Mouse (Mus musculus): Measurements from ENCODE around the gene Zswim3.

The Zswim3 gene

DNA sequence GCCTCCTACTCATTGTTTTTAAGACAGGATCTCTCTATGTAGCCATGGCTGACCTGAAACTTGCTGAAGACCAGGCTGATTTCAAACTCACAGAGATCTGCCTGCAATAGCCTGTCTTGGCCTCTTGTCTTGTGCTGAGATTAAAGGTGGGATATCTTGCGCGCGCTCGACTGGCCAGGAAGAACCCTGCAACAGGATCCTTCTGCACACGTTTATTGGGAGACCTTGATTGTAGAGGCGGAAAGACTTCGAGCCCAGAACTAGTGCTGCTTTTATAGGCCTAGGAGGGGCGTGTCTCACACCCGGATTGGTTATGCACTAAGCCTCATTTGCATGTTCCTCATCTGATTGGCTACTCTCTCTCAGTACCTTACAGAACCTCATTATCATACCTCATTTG, 58.5 kb downstream of the Zswim3 start:
- CTCF ChIA-PET = interaction anchor here in 2 of 4 experiments (0.6 kb wide), 2 partner anchors 76 to 105 kb away, joined by 3 to 5 read pairs; no protein-coding TSS in a partner anchor

DNA sequence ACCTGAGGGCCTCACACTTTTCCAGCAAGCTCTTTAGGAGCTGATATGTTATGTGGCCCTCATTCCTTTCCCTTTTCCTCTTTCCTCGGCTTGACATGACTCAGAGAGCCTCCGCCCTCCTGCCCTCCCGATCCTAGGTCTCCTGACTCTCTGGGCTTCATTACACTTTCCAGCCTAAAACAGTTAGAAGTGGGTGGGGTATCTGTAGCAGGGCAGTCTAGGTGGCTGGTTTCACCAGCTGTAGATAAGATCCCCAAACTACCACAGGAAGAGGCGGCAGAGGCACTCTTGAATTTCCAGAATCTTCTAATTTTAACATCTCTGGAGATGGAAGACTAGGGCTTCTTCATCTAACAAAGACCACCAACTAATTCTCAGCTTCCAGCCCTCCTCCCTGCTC, 59.7 kb downstream of the Zswim3 start:
- POLR2A ChIA-PET = interaction anchor here in 3 of 4 experiments (0.7 to 17.8 kb wide), 17 partner anchors 6 to 93 kb away, joined by 3 to 347 read pairs (median 5); partner anchors contain the start of genes Pcif1 (in 3 of the 3), Acot8 (in 2 of the 3), Zswim1 (in 2 of the 3) and Ctsa (in 1 of the 3)
- CTCF ChIA-PET = interaction anchor here in 3 of 4 experiments (0.5 to 1.7 kb wide), 3 partner anchors 13 to 71 kb away, joined by 3 to 8 read pairs (median 6); no protein-coding TSS in a partner anchor

More for the DNA sequence above, 58.5 kb downstream of the Zswim3 start:
- POLR2A ChIA-PET = interaction anchor here in 3 of 4 experiments (0.6 to 24.3 kb wide), 8 partner anchors 9 to 219 kb away, joined by 4 to 527 read pairs (median 8); partner anchors contain the start of genes Neurl2 (in 2 of the 3), Ctsa (in 1 of the 3), Pcif1 (in 1 of the 3) and Zswim1 (in 1 of the 3)

DNA sequence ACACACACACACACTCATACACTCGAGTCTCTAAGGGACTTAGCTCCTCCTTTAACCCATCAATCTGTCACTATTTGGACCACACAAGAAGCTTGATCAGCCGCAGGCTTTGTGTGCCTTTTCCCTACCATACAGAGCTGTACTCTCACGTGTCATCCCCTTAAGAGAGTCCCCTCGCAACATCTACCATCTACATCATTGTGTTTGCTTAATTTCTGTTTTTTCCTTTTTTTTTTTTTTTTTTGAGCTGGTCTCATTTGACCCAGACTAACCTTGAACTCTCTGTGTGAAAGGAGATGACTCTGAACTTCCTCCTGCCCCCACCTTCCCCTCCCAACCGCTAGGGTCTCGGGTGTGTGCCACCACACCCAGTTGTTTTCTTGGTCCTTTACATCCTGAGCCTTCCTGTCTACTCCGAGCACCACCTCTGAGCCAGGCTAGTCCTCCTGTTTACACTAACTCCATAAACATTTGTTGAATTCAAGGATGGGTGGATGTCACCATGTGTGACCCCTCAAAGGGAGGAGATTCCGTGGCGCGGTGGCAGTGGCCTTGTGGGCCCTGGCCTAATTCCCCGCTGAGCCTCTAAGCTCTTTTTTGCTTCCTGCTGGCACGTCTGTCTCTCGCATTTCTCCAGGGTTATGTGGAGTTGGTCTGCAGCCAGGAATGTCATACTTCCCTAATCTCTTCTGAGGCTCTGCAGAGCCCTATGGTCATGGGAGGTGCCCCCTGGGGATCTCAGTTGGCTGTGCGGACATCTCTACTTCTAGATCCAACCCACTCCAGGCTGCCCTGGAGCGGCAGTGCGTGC, 62.0 kb downstream of the Zswim3 start:
- ChIA-PET CTCF (interaction anchor here (0.6 to 6.8 kb wide), 73 partner anchors 10 to 695 kb away, joined by 3 to 88 read pairs (median 5); partner anchors contain the start of genes Ctsa (in 2 of the 4), Pcif1 (in 2 of the 4), Pltp (in 2 of the 4) and Snx21 (in 2 of the 4)), POLR2A (interaction anchor here (0.6 to 17.8 kb wide), 82 partner anchors 8 to 1217 kb away, joined by 3 to 347 read pairs (median 5); partner anchors contain the start of genes Pcif1 (in 4 of the 4), Acot8 (in 3 of the 4), Ctsa (in 3 of the 4) and Pltp (in 3 of the 4))

DNA sequence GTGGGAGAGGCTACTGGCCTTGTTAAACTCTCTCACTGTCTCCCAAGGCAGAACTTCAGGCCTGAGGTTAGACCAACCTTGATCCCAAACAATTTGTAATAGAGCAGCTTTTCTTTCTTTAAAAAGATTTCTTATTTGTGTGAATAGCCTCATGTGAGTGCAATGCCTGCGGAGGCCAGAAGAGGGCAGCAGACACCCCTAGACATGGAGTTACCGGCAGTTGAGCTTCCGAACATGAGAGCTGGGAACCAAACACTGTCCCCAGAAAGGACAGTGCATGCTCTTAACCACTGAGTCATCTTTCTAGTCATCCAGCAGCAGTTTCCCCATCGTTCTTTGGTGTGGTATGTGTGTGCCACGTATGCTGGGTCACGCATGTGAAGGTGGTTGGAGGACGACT, 62.7 kb downstream of the Zswim3 start:
- ChIA-PET CTCF (interaction anchor here (0.5 to 6.8 kb wide), 72 partner anchors 8 to 1022 kb away, joined by 3 to 88 read pairs (median 5); partner anchors contain the start of genes Ctsa (in 2 of the 4), Pcif1 (in 2 of the 4), Pltp (in 2 of the 4) and Snx21 (in 2 of the 4)), POLR2A (interaction anchor here (0.6 to 17.8 kb wide), 66 partner anchors 9 to 429 kb away, joined by 3 to 347 read pairs (median 6); partner anchors contain the start of genes Pcif1 (in 4 of the 4), Acot8 (in 3 of the 4), Ctsa (in 3 of the 4) and Pltp (in 3 of the 4))

DNA sequence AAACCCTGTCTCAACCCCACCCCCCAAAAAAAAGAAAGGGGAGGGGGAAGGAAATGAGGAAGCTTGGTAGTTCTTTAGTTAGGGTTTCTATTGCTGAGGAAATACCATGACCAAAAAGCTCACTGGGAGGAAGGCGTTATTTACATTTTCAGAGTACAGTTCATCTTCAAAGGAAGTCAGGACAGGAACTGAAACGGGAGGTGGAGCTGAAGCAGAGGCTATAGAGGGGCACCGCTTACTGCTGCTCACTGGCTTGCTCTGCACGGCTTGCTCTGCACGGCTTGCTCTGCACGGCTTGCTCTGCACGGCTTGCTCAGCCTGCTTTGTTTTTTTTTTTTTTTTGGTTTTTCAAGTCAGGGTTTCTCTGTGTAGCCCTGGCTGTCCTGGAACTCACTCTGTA, 63.6 kb downstream of the Zswim3 start:
- ChIA-PET POLR2A (interaction anchor here in 3 of 4 experiments (0.6 to 17.8 kb wide), 33 partner anchors 8 to 96 kb away, joined by 3 to 347 read pairs (median 10); partner anchors contain the start of genes Pltp (in 3 of the 3), Ctsa (in 2 of the 3), Pcif1 (in 2 of the 3) and Zswim1 (in 2 of the 3)), CTCF (interaction anchor here (1.0 to 6.8 kb wide), 23 partner anchors 8 to 89 kb away, joined by 3 to 88 read pairs (median 8); partner anchors contain the start of genes Pltp (in 2 of the 4), Zswim1 (in 2 of the 4), Pcif1 (in 1 of the 4) and Zfp335 (in 1 of the 4))

Data from embryonic stem cell, embryonic (primary cell).